Mouse (Mus musculus): ENCODE results near the gene Cdkn1b. TPM values are rescaled to one million over a fixed set of nuclear protein-coding genes. Genes with fewer than 3 reads are reported as not detected.
A peak's percentile ranks its signal among the peaks of the same experiment; 100 is the strongest.

Cdkn1b gene
- polyA plus RNA-seq, 1 experiment from 2014 or later, result 29.9 TPM

DNA sequence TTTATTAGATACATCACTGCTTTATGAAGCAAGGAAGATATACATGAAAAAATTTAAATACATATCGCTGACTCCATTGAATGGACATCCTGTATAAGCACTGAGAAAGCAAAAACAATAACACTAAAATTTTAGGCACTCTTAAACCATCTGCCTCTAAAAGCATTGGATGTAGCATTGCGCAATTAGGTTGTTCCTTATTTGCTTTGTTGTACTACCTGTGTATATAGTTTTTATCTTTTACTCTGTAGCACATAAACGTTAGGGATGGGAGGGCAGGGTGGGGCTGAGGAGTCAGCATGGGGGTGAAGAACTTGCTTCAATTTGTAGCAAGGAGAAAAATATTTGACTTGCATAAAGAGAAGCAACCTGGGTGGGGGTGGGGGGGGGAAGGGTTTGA lies 4.1 kb downstream of the Cdkn1b start:
- DNase-seq (no peak), ATAC-seq (ENCODE audit: low FRiP score, low TSS enrichment) (no peak)
- Histone ChIP-seq H3K9ac (replicated peaks; ENCODE audit: low read length) (no peak overlapping the region), H3K4me3 (replicated peaks; ENCODE audit: low read depth, low read length) (peak overlapping the region; percentile 17; the same call in 1 of the 2 replicates), H3K36me3 (ENCODE audit: control insufficient read depth, insufficient read depth, low read length) (0 out of 2 replicates have a peak, but pooled peaks cover 5% of the 10 kb centered on the region), H3K4me2 (ENCODE audit: low read length) (peak overlapping the region; percentile 95), H3K4me1 (ENCODE audit: control insufficient read depth, insufficient read depth, low read length) (peaks cover 27% of the 10 kb centered on the region), H3K27me3 (ENCODE audit: control insufficient read depth, insufficient read depth, low read length) (no peaks in the 10 kb centered on the region), H3K27ac (replicated peaks; ENCODE audit: low read depth, low read length) (no peak overlapping the region), H3K9me3 (ENCODE audit: control insufficient read depth, low read length) (no peaks in the 10 kb centered on the region)
- WGBS, result 70% methylated on average over 3 of the region's 3 CpGs

DNA sequence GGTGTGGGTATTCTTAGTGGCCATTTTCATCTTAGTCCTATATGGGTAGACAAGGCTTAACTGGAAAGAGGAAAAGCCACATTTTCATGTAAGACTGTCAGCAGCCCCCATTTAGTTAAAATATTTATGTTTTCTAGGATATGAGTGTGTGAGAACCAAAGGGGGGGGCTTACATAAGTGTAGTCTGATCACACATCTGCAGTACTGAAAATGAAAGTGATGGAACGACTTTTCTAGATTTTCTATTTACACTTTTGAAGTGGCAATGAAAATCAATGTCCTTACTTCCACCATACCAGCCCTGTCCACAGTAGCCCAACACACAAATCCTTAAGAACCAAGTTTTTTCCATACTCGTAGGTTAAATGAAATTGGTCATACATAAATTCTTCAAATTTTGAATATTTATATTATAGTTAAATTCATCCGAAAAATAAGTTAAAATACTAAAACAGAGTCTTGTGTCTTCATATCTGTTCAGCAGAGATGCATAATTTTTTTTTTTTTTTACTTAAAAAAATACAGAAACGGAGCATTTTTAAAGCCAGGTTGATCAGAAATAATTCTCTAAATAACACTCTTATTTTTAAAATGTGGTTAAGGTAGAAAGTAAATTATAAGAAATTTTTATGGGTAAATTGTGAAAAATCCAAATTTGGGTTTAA lies 5.6 kb downstream of the Cdkn1b start:
- no peaks in the 10 kb centered on the region for H3K9me3 ChIP-seq (ENCODE audit: control insufficient read depth, low read length)

DNA sequence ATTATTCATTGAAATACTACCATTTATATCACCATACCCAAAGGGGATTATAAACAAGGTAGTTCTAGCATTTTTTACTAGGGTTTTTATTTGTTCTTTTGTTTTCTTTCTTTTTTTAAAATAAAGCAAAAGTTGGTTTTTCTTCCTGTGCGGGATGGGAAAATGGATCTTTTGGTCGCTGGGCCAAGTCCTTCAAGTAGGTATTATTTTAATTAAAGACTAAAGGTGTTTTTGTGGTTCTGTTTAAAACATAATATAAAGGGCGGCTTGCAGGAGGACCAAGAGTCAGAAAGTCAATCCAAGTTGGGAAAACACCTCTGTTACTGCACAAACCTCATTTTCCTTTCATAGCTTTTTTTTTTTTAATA lies 6.1 kb downstream of the Cdkn1b start:
- H3K9ac ChIP-seq (replicated peaks; ENCODE audit: low read length), result peak overlapping the region; percentile 64
- H3K27me3 ChIP-seq (ENCODE audit: control insufficient read depth, insufficient read depth, low read length), result no peaks in the 10 kb centered on the region
- DNase-seq, result no peak
- no peaks in the 10 kb centered on the region for H3K9me3 ChIP-seq (ENCODE audit: control insufficient read depth, low read length)
- peaks cover 27% of the 10 kb centered on the region for H3K4me1 ChIP-seq (ENCODE audit: control insufficient read depth, insufficient read depth, low read length)
- no peak for ATAC-seq (ENCODE audit: low FRiP score, low TSS enrichment)
- 0 out of 2 replicates have a peak, but pooled peaks cover 5% of the 10 kb centered on the region for H3K36me3 ChIP-seq (ENCODE audit: control insufficient read depth, insufficient read depth, low read length)
- peak overlapping the region; percentile 55 for H3K4me3 ChIP-seq (replicated peaks; ENCODE audit: low read depth, low read length)
- peak overlapping the region; percentile 71 for H3K4me2 ChIP-seq (ENCODE audit: low read length)
- peak overlapping the region; percentile 91 for H3K27ac ChIP-seq (replicated peaks; ENCODE audit: low read depth, low read length)
- 16% methylated on average over 3 of the region's 3 CpGs for WGBS

More for the DNA sequence above, 5.6 kb downstream of the Cdkn1b start:
- Histone ChIP-seq H3K27me3 (ENCODE audit: control insufficient read depth, insufficient read depth, low read length) (no peaks in the 10 kb centered on the region), H3K27ac (replicated peaks; ENCODE audit: low read depth, low read length) (no peak overlapping the region), H3K9ac (replicated peaks; ENCODE audit: low read length) (no peak overlapping the region), H3K36me3 (ENCODE audit: control insufficient read depth, insufficient read depth, low read length) (0 out of 2 replicates have a peak, but pooled peaks cover 5% of the 10 kb centered on the region), H3K4me3 (replicated peaks; ENCODE audit: low read depth, low read length) (no peak overlapping the region), H3K4me2 (ENCODE audit: low read length) (peak overlapping the region; percentile 34), H3K4me1 (ENCODE audit: control insufficient read depth, insufficient read depth, low read length) (peaks cover 27% of the 10 kb centered on the region)
- 53% methylated on average over 4 of the region's 4 CpGs for WGBS
- DNase-seq (no peak), ATAC-seq (ENCODE audit: low FRiP score, low TSS enrichment) (no peak)

DNA sequence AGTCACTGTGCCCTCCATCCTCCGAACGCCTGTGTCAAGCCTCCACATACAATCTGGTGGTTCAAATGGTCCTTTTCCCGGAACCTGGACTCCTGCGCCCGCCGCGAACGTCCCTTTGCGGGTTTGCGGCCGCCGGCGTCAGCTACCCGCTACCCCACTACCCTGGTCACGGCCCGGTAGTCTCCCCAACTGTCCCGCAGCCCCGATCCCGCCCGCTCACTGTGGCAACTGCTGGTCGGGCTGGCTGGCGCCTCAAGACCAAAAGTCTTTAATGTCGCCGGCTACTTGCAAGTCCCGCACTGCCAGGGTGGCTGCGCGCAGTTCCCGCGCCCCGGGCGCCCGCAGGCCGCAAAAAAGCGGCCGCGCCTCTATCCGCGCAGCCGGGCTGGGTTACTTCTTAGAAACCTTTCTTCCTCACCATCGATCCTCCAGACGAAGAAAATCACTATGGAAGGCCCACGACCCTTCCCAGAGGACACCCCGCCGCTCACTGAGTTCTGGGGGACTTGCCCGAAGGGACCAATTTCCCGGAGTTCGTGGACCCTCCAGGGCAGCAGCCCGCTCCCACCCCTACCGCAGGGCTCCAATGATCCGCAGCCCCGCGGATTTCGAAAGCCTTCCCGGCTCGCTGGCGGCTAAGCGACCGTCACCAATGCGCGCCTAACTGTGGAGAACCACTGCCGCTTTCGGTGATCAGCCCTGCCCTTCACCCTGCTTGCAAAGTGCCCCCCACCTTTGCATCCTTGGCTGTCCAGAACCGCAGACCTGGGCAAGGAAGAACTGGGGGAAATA lies 6.8 kb downstream of the Cdkn1b start:
- Histone ChIP-seq H3K36me3 (ENCODE audit: control insufficient read depth, insufficient read depth, low read length) (0 out of 2 replicates have a peak, but pooled peaks cover 3% of the 10 kb centered on the region), H3K4me3 (replicated peaks; ENCODE audit: low read depth, low read length) (peak overlapping the region; percentile 55), H3K9me3 (ENCODE audit: control insufficient read depth, low read length) (no peaks in the 10 kb centered on the region), H3K9ac (replicated peaks; ENCODE audit: low read length) (peak overlapping the region; percentile 64), H3K4me1 (ENCODE audit: control insufficient read depth, insufficient read depth, low read length) (peaks cover 26% of the 10 kb centered on the region), H3K27ac (replicated peaks; ENCODE audit: low read depth, low read length) (peak overlapping the region; percentile 91), H3K4me2 (ENCODE audit: low read length) (peak overlapping the region; percentile 71), H3K27me3 (ENCODE audit: control insufficient read depth, insufficient read depth, low read length) (no peaks in the 10 kb centered on the region)
- peak; percentile 83 for DNase-seq
- under 1% methylated on average over 63 of the region's 63 CpGs for WGBS
- peak; percentile 51 for ATAC-seq (ENCODE audit: low FRiP score, low TSS enrichment)

DNA sequence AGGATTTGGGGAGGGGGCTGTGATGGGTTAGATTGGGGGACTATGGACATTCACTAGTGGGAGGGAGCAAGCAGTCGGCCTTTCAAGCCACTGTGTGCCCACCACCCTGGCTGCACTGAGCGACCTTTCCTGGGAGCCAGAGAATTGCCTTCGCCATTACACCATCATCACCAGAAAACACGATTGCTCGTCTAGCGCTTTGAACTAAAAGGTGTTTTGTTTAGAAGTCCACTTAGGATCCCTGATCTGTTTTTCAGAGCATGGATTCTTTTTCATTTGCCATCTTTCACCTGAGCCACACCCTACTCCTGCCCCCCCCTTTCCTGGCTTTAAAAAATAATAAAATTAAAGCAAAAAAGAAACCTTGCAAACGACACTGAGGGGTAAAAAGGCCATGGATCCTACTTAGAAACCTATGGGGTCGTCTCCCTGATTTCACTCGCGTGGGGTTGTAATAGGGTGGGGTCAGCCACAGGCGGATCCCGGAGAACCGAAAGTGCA lies 7.4 kb downstream of the Cdkn1b start:
- H3K36me3 ChIP-seq (ENCODE audit: control insufficient read depth, insufficient read depth, low read length), result 0 out of 2 replicates have a peak, but pooled peaks cover 3% of the 10 kb centered on the region
- DNase-seq (peak; percentile 53), ATAC-seq (ENCODE audit: low FRiP score, low TSS enrichment) (0 out of 2 replicates have a peak, but pooled peaks have one; percentile 5)
- H3K27ac ChIP-seq (replicated peaks; ENCODE audit: low read depth, low read length), result peak overlapping the region; percentile 91
- 2% methylated on average over 13 of the region's 13 CpGs for WGBS
- no peaks in the 10 kb centered on the region for H3K9me3 ChIP-seq (ENCODE audit: control insufficient read depth, low read length)
- H3K4me2 ChIP-seq (ENCODE audit: low read length), result peak overlapping the region; percentile 71
- no peaks in the 10 kb centered on the region for H3K27me3 ChIP-seq (ENCODE audit: control insufficient read depth, insufficient read depth, low read length)
- peak overlapping the region; percentile 55 for H3K4me3 ChIP-seq (replicated peaks; ENCODE audit: low read depth, low read length)
- H3K4me1 ChIP-seq (ENCODE audit: control insufficient read depth, insufficient read depth, low read length), result peaks cover 19% of the 10 kb centered on the region
- peak overlapping the region; percentile 64 for H3K9ac ChIP-seq (replicated peaks; ENCODE audit: low read length)

DNA sequence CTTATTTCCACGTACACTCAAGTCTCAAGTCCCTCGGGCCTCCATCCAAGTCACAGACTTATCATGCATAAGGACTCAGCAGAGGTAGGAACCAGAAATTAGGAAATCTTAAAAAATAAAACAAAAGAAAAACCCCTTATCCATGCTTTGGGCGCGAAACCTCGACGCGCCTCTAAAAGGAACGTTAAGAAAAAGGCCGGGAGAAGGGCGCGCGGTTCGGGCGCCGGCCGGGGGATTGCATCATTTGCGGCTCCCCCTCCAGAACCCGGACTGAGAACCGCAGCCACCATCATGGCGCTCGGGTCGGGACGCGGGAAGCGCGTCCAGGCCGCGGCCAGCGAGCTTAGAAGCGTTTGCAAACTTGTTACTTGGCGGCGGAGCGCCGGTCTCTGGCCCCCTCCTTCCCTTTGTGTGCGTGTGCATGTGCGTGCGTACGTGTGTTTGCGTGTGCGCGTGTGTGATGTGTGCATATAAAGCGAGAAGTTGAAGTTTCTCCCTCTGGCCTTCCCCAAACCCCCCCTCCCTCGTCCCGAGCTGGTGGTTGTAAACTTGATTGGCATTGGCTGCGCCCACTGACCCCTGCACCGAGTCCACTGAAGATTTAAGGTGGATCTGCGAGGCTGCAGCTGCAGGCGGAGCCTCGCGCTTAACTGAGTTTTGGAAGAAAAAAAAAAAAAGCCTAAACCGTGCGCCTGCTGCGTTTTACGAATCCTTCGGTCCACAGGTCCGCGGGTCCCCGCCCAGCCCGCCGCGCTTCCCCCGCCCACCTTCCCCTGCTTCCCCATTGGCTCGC lies 8.1 kb downstream of the Cdkn1b start:
- no peaks in the 10 kb centered on the region for H3K9me3 ChIP-seq (ENCODE audit: control insufficient read depth, low read length)
- H3K36me3 ChIP-seq (ENCODE audit: control insufficient read depth, insufficient read depth, low read length), result 0 out of 2 replicates have a peak, but pooled peaks cover 3% of the 10 kb centered on the region
- peak overlapping the region; percentile 71 for H3K4me2 ChIP-seq (ENCODE audit: low read length)
- no peaks in the 10 kb centered on the region for H3K27me3 ChIP-seq (ENCODE audit: control insufficient read depth, insufficient read depth, low read length)
- DNase-seq (peak; percentile 89), ATAC-seq (ENCODE audit: low FRiP score, low TSS enrichment) (peak; percentile 86)
- under 1% methylated on average over 63 of the region's 63 CpGs for WGBS
- peak overlapping the region; percentile 55 for H3K4me3 ChIP-seq (replicated peaks; ENCODE audit: low read depth, low read length)
- peak overlapping the region; percentile 64 for H3K9ac ChIP-seq (replicated peaks; ENCODE audit: low read length)
- peaks cover 17% of the 10 kb centered on the region for H3K4me1 ChIP-seq (ENCODE audit: control insufficient read depth, insufficient read depth, low read length)
- peak overlapping the region; percentile 91 for H3K27ac ChIP-seq (replicated peaks; ENCODE audit: low read depth, low read length)

DNA sequence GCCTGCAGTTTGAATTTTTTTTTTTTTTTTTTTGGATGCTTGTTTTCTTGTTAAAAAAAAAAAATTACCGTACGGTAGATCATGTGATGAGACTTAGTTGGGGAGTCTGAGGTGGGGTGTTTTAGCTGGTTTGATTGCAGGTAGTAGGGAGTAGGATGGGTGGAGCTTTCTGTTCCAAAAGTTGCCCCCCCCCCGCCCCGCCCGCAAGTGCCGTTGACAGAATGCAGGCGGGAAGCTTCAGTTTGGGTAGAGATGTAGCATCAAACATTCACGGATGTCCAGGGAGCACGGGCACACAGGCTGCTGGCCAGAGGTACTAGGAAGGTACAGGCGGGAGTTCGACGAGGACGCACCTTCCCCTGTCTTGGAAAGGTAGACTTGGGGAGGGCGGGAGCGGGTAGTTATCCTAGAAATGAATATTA lies 8.7 kb downstream of the Cdkn1b start:
- Histone ChIP-seq H3K4me3 (replicated peaks; ENCODE audit: low read depth, low read length) (peak overlapping the region; percentile 55), H3K4me1 (ENCODE audit: control insufficient read depth, insufficient read depth, low read length) (peaks cover 11% of the 10 kb centered on the region), H3K27ac (replicated peaks; ENCODE audit: low read depth, low read length) (0 out of 2 replicates have a peak overlapping the region, but pooled peaks have one; percentile 49), H3K4me2 (ENCODE audit: low read length) (peak overlapping the region; percentile 71), H3K36me3 (ENCODE audit: control insufficient read depth, insufficient read depth, low read length) (0 out of 2 replicates have a peak, but pooled peaks cover 3% of the 10 kb centered on the region), H3K27me3 (ENCODE audit: control insufficient read depth, insufficient read depth, low read length) (no peaks in the 10 kb centered on the region), H3K9me3 (ENCODE audit: control insufficient read depth, low read length) (no peaks in the 10 kb centered on the region), H3K9ac (replicated peaks; ENCODE audit: low read length) (peak overlapping the region; percentile 64; the same call in 1 of the 2 replicates)
- 1% methylated on average over 15 of the region's 15 CpGs for WGBS
- ATAC-seq (ENCODE audit: low FRiP score, low TSS enrichment) (peak; percentile 25), DNase-seq (no peak)

DNA sequence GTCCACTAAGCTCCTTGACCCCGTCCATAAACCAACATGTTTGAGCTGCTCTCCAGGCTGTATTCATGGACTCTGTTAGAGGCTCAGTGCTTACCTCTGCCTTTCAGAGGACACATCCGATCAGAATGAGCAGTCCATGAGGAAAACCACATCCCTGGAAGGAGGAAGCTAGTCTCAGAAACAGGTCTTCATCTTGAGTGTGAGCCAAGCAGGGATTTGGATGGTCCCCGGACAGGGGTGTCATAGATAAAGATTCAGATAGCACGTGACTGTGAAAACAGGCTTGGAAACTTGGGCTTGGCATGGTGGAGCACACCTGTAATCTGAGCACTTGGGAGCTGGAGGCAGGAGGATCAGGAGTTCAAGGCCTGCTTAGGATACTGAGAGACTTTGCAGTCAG lies 9.7 kb downstream of the Cdkn1b start:
- no peak for ATAC-seq (ENCODE audit: low FRiP score, low TSS enrichment)
- Histone ChIP-seq H3K4me1 (ENCODE audit: control insufficient read depth, insufficient read depth, low read length) (peaks cover 7% of the 10 kb centered on the region; the same call in 1 of the 2 replicates), H3K9ac (replicated peaks; ENCODE audit: low read length) (no peak overlapping the region), H3K27me3 (ENCODE audit: control insufficient read depth, insufficient read depth, low read length) (no peaks in the 10 kb centered on the region), H3K27ac (replicated peaks; ENCODE audit: low read depth, low read length) (no peak overlapping the region), H3K9me3 (ENCODE audit: control insufficient read depth, low read length) (no peaks in the 10 kb centered on the region), H3K4me2 (ENCODE audit: low read length) (peak overlapping the region; percentile 71), H3K4me3 (replicated peaks; ENCODE audit: low read depth, low read length) (peak overlapping the region; percentile 11), H3K36me3 (ENCODE audit: control insufficient read depth, insufficient read depth, low read length) (no peaks in the 10 kb centered on the region)
- DNase-seq, result no peak
- 43% methylated on average over 4 of the region's 4 CpGs for WGBS

Data from midbrain, embryonic 14.5 days (tissue).